Mouse (Mus musculus) midbrain, embryonic 13.5 days (tissue): ENCODE measurements around the gene P3h4. TPM values are rescaled to one million over a fixed set of nuclear protein-coding genes. Genes with fewer than 3 reads are reported as not detected.

Experiments used
- ATAC-seq: fragments of 200-750 bp; cut with Nextera tagmentation; 2 replicates; pipeline ENCODE4 v1.8.0; 2017; ENCODE audit warnings: mild to moderate bottlenecking, moderate TSS enrichment, moderate library complexity
- H3K27ac ChIP-seq: fragments of 300-500 bp; sonication (generic); 2 replicates; pipeline ENCODE4 v1.5.1; 2015; ENCODE audit warnings: inconsistent platforms, mild to moderate bottlenecking, moderate library complexity
- H3K27me3 ChIP-seq: fragments of 300-500 bp; sonication (generic); 2 replicates; pipeline ENCODE4 v1.6.1; 2015; ENCODE audit warnings: mild to moderate bottlenecking, inconsistent platforms
- H3K36me3 ChIP-seq: fragments of 300-500 bp; sonication (generic); 2 replicates; pipeline ENCODE4 v1.6.1; 2015; ENCODE audit warnings: mild to moderate bottlenecking, inconsistent platforms
- H3K4me1 ChIP-seq: fragments of 300-500 bp; sonication (generic); replicated peaks from 2 replicates; pipeline ENCODE4 v1.6.1; 2015; ENCODE audit warnings: inconsistent platforms
- H3K4me2 ChIP-seq: fragments of 300-500 bp; sonication (generic); replicated peaks from 2 replicates; pipeline ENCODE4 v1.6.1; 2015; ENCODE audit warnings: moderate library complexity, mild to moderate bottlenecking, inconsistent platforms
- H3K4me3 ChIP-seq: fragments of 300-500 bp; sonication (generic); replicated peaks from 2 replicates; pipeline ENCODE4 v1.5.1; 2015; ENCODE audit warnings: mild to moderate bottlenecking, inconsistent platforms
- H3K9ac ChIP-seq: fragments of 300-500 bp; sonication (generic); replicated peaks from 2 replicates; pipeline ENCODE4 v1.6.1; 2015; ENCODE audit warnings: mild to moderate bottlenecking, inconsistent platforms
- H3K9me3 ChIP-seq: fragments of 300-500 bp; sonication (generic); 2 replicates; pipeline ENCODE4 v1.6.1; 2016; ENCODE audit warnings: mild to moderate bottlenecking, inconsistent platforms
- WGBS: fragments of 180-500 bp; shearing (Covaris S2); methylation state at CpG from one replicate; pipeline ENCODE4 v1.1.7; 2015; 5-methylcytosine and 5-hydroxymethylcytosine counted together
- polyA plus RNA-seq: library from polyadenylated mRNA; unstranded; fragments of >200 nt; fragmentation: Nextera tagmentation; extraction: Ambion mirVana; gene quantifications from 2 replicates; pipeline ENCODE4 v1.2.1, GENCODE M21; 2015

Gene P3h4
- polyA plus RNA-seq, 1 experiment from 2014 or later = 16.8 TPM

DNA sequence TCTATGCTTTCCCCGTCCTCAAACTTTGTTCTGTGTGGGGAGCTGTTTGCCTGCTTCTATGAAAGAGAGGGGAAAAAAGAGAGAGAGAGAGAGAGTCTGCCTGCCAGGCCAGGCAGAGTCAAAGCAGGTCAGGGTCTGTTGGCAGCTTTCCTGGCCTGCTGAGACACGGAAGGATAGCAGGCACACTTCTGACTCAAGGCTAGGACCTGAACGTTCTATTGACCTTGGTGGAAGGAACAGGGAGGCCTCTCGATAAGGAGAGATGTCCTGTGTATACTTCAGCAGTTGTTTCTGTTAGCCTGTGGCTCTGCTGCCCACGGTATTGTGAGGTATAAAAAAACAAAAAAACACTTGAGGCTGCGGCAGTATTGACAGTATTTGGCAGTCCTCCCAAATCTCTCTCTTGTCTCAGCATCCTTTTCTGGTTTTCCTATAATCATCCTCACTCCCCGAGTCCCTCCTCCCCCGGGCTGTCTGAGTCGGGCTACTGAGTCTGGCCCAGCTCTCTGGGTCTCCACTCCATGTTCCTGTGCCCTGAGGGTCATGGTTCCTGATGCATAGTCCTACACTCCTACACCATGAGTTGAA, 14.1 kb upstream of the P3h4 start:
- H3K4me1 ChIP-seq = peaks cover 5% of the 10 kb centered on the region; the same call in 1 of the 2 replicates
- H3K4me2 ChIP-seq = no peak overlapping the region
- 0 out of 2 replicates have a peak overlapping the region, but pooled peaks have one; percentile 5 for H3K27ac ChIP-seq
- H3K27me3 ChIP-seq = no peaks in the 10 kb centered on the region
- peaks cover 37% of the 10 kb centered on the region for H3K36me3 ChIP-seq
- 73% methylated on average over 9 of the region's 9 CpGs for WGBS
- no peak overlapping the region for H3K9ac ChIP-seq
- no peak overlapping the region for H3K4me3 ChIP-seq
- ATAC-seq = no peak
- H3K9me3 ChIP-seq = no peaks in the 10 kb centered on the region

DNA sequence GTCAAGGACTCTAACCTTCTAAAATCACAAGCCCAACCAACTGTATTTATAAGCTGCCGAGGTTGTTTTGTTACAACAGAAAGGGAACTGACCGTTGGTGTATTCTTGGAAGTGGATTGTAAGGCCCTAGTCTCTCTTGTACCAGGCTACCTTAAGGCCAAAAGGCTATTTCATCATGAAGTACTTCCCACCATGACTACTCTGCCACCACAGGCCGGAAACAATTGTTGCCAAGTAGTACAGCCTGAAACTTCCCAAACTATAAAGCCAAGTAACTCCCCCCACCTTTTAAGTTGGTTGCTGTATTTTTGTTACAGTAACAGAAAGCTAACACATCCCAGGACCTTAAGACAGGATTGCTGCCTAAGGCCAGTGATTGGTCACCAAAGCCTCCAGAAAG, 12.2 kb upstream of the P3h4 start:
- Histone ChIP-seq H3K4me1 (peaks cover 5% of the 10 kb centered on the region; the same call in 1 of the 2 replicates), H3K4me2 (no peak overlapping the region), H3K4me3 (no peak overlapping the region), H3K27ac (no peak overlapping the region), H3K9me3 (no peaks in the 10 kb centered on the region), H3K27me3 (no peaks in the 10 kb centered on the region), H3K9ac (no peak overlapping the region; the same call in 1 of the 2 replicates), H3K36me3 (peaks cover 25% of the 10 kb centered on the region)
- 92% methylated on average over 3 of the region's 3 CpGs for WGBS
- ATAC-seq = no peak

DNA sequence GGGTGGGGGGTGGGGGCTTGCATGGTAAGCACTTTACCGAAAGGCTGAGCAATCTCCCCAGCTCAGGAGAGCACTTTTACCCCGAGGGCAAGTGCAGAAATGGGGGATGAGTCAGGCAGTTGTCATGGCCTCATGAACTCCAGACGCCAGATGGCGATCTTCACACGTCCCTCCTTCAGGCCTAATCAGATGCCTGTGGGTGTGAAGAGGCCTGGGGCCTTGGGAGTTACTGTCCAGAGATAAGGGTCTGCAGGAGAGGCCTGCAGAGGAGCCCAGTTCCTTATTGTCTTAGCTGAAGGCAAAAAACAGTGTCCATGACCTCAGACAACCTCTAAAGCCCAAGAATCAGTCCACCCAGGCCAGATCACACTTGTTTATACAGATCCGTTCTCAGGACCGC, 11.2 kb upstream of the P3h4 start:
- peak overlapping the region; percentile 36; the same call in 1 of the 2 replicates for H3K9ac ChIP-seq

DNA sequence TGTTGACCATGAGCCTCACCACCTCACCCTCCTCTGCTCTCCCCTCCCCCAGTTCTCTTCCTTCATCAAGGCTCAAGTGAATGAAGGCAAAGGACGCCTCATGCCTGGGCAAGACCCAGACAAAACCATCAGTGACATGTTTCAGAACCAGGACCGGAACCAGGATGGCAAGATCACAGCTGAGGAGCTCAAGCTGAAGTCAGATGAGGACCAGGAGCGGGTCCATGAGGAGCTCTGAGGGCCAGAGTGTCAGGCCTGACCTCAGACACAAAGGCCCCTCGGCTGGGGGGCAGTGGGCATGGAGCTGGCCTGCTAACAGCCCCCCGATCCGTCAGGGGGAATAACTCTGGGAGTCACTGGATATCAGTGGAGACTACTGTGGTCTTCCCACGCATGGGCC, 9.2 kb upstream of the P3h4 start:
- Histone ChIP-seq H3K9me3 (no peaks in the 10 kb centered on the region), H3K27ac (no peak overlapping the region), H3K4me2 (no peak overlapping the region), H3K27me3 (no peaks in the 10 kb centered on the region), H3K36me3 (no peaks in the 10 kb centered on the region; the same call in 1 of the 2 replicates), H3K4me3 (no peak overlapping the region), H3K9ac (no peak overlapping the region), H3K4me1 (peaks cover 5% of the 10 kb centered on the region)
- no peak for ATAC-seq
- 88% methylated on average over 7 of the region's 7 CpGs for WGBS

More for the DNA sequence above, 11.2 kb upstream of the P3h4 start:
- 36% methylated on average over 7 of the region's 7 CpGs for whole genome bisulfite sequencing
- Histone ChIP-seq H3K4me3 (no peak overlapping the region), H3K4me2 (no peak overlapping the region), H3K36me3 (peaks cover 20% of the 10 kb centered on the region), H3K4me1 (peaks cover 5% of the 10 kb centered on the region), H3K27ac (no peak overlapping the region; the same call in 1 of the 2 replicates), H3K9me3 (no peaks in the 10 kb centered on the region), H3K27me3 (no peaks in the 10 kb centered on the region)
- ATAC-seq = no peak

DNA sequence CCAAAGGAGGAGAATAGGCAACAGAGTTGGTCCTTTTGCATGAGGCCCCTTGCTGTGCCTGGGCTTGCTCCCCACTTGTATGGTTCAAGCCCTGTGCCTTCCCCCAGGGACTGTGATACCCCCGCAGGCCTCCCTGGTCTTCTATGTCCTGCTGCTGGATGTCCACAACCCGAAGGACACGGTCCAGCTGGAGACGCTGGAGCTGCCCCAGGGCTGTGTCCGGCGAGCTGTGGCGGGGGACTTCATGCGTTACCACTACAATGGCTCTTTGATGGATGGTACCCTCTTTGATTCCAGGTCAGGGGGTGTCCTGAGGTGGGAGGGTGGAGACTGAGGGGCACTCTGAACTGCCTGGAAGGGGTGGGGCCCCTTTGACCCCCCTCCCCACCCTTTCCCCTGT, 6.9 kb upstream of the P3h4 start:
- Histone ChIP-seq H3K36me3 (no peaks in the 10 kb centered on the region), H3K4me2 (no peak overlapping the region), H3K4me3 (no peak overlapping the region), H3K4me1 (peaks cover 5% of the 10 kb centered on the region), H3K9ac (no peak overlapping the region), H3K27ac (no peak overlapping the region), H3K9me3 (no peaks in the 10 kb centered on the region), H3K27me3 (peaks cover 9% of the 10 kb centered on the region)
- no peak for ATAC-seq
- 43% methylated on average over 8 of the region's 8 CpGs for WGBS

DNA sequence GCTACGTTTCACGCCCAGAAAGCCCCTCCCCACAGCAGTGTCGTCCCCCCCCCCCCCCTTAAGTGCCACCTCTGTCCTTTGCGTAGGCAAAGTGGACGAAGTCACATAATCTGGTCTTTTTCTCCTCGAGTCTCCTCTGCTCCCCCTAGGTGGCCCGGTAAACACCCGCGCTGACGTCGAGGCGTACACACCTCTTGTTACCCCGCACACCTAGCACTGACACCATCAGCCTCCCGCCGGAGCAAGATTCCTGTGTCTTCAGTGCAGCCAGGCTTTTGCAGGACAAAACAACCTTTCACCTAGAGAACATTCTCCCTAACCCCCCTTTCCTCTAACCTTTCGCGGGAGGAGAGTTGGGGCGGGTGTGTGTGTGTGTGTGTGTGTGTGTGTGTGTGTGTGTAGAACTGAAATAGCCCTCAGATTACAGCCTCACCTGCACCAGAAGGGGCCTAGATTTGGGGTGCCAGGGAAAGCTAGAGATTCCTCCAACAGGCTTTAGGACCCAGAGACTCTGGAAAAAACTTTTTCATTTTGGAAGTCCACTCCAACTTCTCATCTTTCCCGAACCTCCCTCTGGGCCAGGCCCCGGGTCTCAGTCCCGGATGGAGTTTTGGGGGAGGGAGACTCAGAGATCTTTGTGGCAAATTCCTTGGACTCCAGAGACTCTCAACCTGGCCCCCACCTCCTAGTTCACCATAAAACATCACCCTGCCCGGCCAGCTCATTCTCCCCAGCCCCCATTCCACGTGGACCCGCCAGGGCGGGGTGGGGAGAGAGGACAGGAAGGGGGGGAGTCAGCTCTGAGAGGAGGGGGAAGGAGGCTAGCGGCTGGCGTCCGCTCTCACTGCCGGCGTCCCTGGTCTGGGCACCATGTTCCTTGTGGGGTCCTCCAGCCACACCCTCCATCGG, 532 bp upstream of the P3h4 start, which contains the start of gene Fkbp10:
TSS of gene Fkbp10 (plus strand) at position 784 of the 909 bp plus-strand sequence.
- peak within 1 kb of the TSS; percentile 62 for H3K4me3 ChIP-seq
- H3K9ac ChIP-seq = peak within 1 kb of the TSS; percentile 75
- under 1% methylated on average over 28 of the region's 31 CpGs for WGBS
- peaks cover 37% of the 10 kb centered on the region for H3K27me3 ChIP-seq
- ATAC-seq = peak; percentile 44
- H3K9me3 ChIP-seq = no peaks in the 10 kb centered on the region
- H3K4me2 ChIP-seq = peak within 1 kb of the TSS; percentile 64
- peaks cover 33% of the 10 kb centered on the region for H3K4me1 ChIP-seq
- peak within 1 kb of the TSS; percentile 74 for H3K27ac ChIP-seq
- H3K36me3 ChIP-seq = no peaks in the 10 kb centered on the region

DNA sequence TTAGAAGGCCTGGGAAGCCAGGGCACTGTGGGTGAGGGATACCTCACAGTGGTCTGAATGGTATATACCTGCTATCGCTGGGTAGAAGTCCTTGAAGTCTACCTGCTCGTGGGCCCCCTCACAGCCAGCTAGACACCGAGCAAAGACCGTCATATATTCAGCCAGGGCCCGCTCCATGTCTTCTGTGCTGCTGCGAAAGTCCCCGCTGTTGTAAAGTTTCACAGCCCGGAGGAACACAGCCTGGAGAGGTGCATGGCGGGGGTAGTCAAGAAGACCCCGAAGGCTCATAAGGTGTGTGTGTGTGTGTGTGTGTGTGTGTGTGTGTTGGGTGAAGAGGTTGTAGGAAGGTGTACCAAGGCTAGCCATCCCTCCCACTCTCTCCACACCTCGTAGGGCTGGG, 1.1 kb downstream of the P3h4 start:
- Histone ChIP-seq H3K27ac (no peak overlapping the region), H3K9me3 (no peaks in the 10 kb centered on the region), H3K27me3 (peaks cover 37% of the 10 kb centered on the region), H3K4me3 (peak overlapping the region; percentile 62), H3K4me2 (peak overlapping the region; percentile 64), H3K9ac (peak overlapping the region; percentile 75), H3K36me3 (0 out of 2 replicates have a peak, but pooled peaks cover 7% of the 10 kb centered on the region), H3K4me1 (peaks cover 33% of the 10 kb centered on the region)
- WGBS = 77% methylated on average over 11 of the region's 11 CpGs
- ATAC-seq = no peak

DNA sequence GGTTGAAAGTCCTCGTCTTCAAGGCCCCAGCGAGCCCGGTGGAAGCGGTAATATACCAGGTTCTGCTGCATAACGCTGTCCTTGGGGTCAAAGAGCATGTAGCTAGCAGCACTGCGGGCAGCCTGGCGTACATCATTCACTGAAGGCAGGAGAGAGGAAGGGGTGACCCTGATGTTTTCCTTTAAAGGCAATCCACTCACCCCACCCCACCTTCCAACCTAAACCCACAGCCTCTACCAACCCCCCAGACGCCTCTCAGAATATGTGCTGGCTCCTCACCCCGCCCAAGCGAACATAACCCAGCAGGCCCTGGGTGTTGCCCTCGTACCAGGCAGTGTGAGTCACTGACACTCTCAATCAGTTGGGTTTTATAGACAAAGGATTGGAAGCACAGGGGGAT, 2.9 kb downstream of the P3h4 start:
- H3K4me1 ChIP-seq = peaks cover 33% of the 10 kb centered on the region
- no peak for ATAC-seq
- H3K27me3 ChIP-seq = peaks cover 30% of the 10 kb centered on the region
- H3K9me3 ChIP-seq = no peaks in the 10 kb centered on the region
- no peak overlapping the region for H3K4me2 ChIP-seq
- H3K9ac ChIP-seq = no peak overlapping the region
- no peak overlapping the region for H3K27ac ChIP-seq
- no peak overlapping the region for H3K4me3 ChIP-seq
- 0 out of 2 replicates have a peak, but pooled peaks cover 7% of the 10 kb centered on the region for H3K36me3 ChIP-seq
- WGBS = 87% methylated on average over 11 of the region's 11 CpGs

DNA sequence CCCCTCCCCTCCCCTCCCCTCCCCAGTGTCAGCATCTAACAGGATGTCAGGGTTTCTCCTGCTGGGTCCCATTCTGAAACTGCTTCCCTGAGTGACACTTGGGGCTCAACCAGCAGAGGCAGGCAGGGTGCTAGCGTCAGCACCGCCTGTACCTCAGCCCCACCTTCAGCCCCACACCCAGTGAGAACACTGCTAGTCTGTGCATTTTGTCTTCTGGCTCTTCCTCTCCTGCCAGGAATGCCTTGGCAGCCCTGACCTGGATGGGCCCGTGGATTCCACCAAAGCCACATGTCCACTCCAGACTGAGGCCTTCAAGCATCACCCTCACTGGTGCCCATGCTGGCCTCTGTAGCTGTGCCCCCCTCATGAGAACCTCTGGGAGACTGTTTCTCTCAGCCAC, 5.0 kb downstream of the P3h4 start:
- Histone ChIP-seq H3K27me3 (peaks cover 11% of the 10 kb centered on the region; the same call in 1 of the 2 replicates), H3K36me3 (0 out of 2 replicates have a peak, but pooled peaks cover 7% of the 10 kb centered on the region), H3K4me3 (no peak overlapping the region), H3K27ac (no peak overlapping the region), H3K4me2 (no peak overlapping the region), H3K4me1 (peaks cover 24% of the 10 kb centered on the region; the same call in 1 of the 2 replicates), H3K9me3 (no peaks in the 10 kb centered on the region), H3K9ac (no peak overlapping the region)
- no peak for ATAC-seq
- 93% methylated on average over 3 of the region's 3 CpGs for WGBS

DNA sequence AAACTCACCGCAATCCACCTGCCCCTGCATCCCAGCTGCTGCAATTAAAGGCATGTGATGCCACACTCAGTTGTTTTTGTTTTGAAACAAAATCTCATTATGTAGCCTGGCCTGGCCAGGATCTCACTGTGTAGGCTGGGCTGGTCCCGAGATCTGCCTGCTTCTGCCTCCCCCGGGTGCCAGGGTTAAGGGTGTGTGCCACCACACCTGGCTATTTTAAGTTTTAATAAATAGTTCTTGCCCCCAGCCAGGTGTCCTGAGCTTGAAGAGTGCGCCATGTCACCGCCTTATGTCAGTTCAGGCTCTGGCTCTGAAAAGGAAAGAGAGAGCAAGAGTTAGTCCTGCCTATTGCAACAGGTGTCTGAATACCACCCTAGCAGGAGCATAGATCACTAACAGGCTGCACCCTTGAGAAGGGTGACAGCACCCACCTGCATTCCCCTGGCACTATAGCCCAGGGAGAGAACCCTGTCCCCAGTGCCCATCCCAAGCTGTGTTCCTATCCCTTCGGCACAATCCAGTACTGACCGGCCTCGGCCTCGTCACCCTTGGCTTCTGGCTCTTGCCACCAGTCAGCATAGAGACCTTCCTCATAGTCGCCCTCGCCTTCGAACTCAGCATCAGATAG, 5.7 kb downstream of the P3h4 start:
- no peak for ATAC-seq
- H3K4me3 ChIP-seq = no peak overlapping the region
- WGBS = 88% methylated on average over 12 of the region's 12 CpGs
- H3K4me2 ChIP-seq = no peak overlapping the region
- peaks cover 10% of the 10 kb centered on the region; the same call in 1 of the 2 replicates for H3K27me3 ChIP-seq
- no peak overlapping the region for H3K27ac ChIP-seq
- H3K4me1 ChIP-seq = peaks cover 22% of the 10 kb centered on the region; the same call in 1 of the 2 replicates
- 0 out of 2 replicates have a peak, but pooled peaks cover 7% of the 10 kb centered on the region for H3K36me3 ChIP-seq
- no peak overlapping the region for H3K9ac ChIP-seq
- H3K9me3 ChIP-seq = no peaks in the 10 kb centered on the region

DNA sequence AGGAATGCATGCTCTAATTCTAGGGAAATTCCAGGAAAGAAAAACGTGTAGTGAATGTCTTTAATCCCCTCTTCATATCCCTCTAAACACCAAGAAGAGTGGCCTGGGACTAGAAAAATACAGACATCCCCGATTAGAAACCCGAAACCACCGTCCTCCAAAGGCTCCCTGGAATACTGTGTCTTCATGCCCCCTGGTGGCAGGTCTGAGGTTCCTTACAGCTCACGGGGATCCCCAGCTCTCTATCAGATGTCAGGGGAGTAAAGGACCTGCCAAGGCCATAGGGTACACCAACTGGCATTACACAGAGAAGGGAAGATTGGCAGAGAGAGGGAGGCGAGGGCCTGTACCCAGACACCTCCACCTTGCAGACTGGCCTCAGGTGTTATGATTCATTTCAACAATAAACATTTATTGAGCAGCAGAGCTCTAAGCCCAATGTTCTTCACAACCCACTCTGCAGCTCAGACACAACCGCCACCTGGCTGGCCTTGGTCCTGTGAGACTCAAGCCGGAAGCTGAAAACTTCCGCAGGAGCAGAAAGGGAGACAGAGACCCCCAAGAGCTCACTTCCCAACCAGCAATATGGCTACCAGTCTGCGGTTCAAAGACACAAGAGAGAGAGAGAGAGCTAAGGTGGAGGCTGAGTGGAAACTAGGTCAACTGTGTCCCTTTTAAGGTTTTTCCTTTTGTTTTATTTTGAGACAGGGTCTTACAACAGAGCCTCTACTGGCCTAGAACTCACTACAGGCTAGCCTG, 6.4 kb downstream of the P3h4 start:
- Histone ChIP-seq H3K4me1 (peaks cover 19% of the 10 kb centered on the region; the same call in 1 of the 2 replicates), H3K36me3 (0 out of 2 replicates have a peak, but pooled peaks cover 7% of the 10 kb centered on the region), H3K9ac (no peak overlapping the region), H3K4me3 (no peak overlapping the region), H3K27me3 (0 out of 2 replicates have a peak, but pooled peaks cover 3% of the 10 kb centered on the region), H3K27ac (no peak overlapping the region), H3K9me3 (no peaks in the 10 kb centered on the region), H3K4me2 (no peak overlapping the region)
- no peak for ATAC-seq
- 49% methylated on average over 10 of the region's 10 CpGs for WGBS
